28 mouse cellular contexts compared by ENCODE assay signal in the genomic region with DNA sequence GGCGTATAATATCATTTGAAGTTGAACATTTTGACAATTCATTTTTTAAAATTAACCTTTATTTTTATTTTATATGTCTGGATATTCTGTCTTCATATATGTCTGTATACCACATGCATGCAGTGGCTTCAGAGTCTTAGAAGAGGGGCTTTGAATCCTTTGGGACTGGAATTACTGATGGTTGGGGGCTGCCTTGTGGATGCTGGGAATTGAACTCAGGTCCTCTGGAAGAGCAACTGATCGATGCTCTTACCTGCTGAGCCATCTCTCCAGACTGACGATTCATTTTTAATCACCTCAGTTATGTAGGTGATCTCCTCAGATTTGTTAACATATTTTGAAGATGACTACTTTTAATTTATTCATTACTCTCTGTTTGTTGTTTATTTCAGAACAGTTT. TPM values are rescaled to one million over a fixed set of nuclear protein-coding genes. Genes with fewer than 3 reads are reported as not detected.
DNase-seq lines count a peak whose midpoint lies in the region; ATAC-seq and TF ChIP-seq lines count a peak whose summit lies in the region.
"Had no signal": no experiment of that assay in that cellular context is flagged by ENCODE, and none has a peak within 500 bp of the region (broad histone marks: within the 10 kb centered on the region; RNA-seq: fewer than 3 reads in every experiment).

No protein-coding gene starts in this region.

- H3K27ac ChIP-seq in liver, embryonic 12.5 days, result peak overlapping the region; percentile 25; the same call in 1 of the 2 replicates
- H3K27ac ChIP-seq in MEL (ENCODE audit: control insufficient read depth, low read depth, low read length), result peak overlapping the region; percentile 91
- H3K27ac ChIP-seq in brown adipose tissue, adult 24 weeks (replicated peaks; ENCODE audit: low read depth, low read length), result peak overlapping the region; percentile 62; the same call in 1 of the 2 replicates
- H3K27ac ChIP-seq in liver, embryonic 15.5 days (replicated peaks), result peak overlapping the region; percentile 35; the same call in 1 of the 2 replicates
- H3K27ac ChIP-seq: embryonic facial prominence, embryonic 13.5 days; heart, embryonic 15.5 days; hindbrain, embryonic 10.5 days; hindbrain, embryonic 13.5 days had no signal

- no peaks in the 10 kb centered on the region for H3K9me3 ChIP-seq in liver, embryonic 12.5 days (replicated peaks)
- H3K9me3 ChIP-seq in MEL (replicated peaks; ENCODE audit: insufficient read depth, low read length), result no peaks in the 10 kb centered on the region
- no peaks in the 10 kb centered on the region for H3K9me3 ChIP-seq in liver, embryonic 15.5 days (replicated peaks)
- H3K9me3 ChIP-seq: embryonic facial prominence, embryonic 13.5 days; heart, embryonic 12.5 days; heart, embryonic 15.5 days; hindbrain, embryonic 10.5 days; hindbrain, embryonic 13.5 days had no signal

- H3K9ac ChIP-seq in liver, embryonic 12.5 days, result peak overlapping the region; percentile 41; the same call in 1 of the 2 replicates
- H3K9ac ChIP-seq in MEL (ENCODE audit: control insufficient read depth, low read depth, low read length, poor library complexity, severe bottlenecking), result peak overlapping the region; percentile 29; the same call in 1 of the 2 replicates
- no peak overlapping the region for H3K9ac ChIP-seq in liver, embryonic 15.5 days
- H3K9ac ChIP-seq: embryonic facial prominence, embryonic 13.5 days; forebrain, postnatal 0 days; heart, embryonic 12.5 days; heart, embryonic 15.5 days; hindbrain, embryonic 13.5 days had no signal

- TF ChIP-seq RAD21 in MEL (IDR thresholded peaks at IDR 0.05; ENCODE audit: low read depth, low read length), result no peak

- peaks cover 4% of the 10 kb centered on the region; the same call in 1 of the 2 replicates for H3K36me3 ChIP-seq in liver, embryonic 12.5 days
- H3K36me3 ChIP-seq in MEL (ENCODE audit: control insufficient read depth in 1 of 2, insufficient read depth in 2 of 2, low read length in 2 of 2), result peaks cover 1 to 35% of the 10 kb centered on the region in 2 experiments; a peak in 2 of 4 replicates
- H3K36me3 ChIP-seq in liver, embryonic 15.5 days (replicated peaks), result peaks cover 24% of the 10 kb centered on the region
- H3K36me3 ChIP-seq: embryonic facial prominence, embryonic 13.5 days; heart, embryonic 12.5 days; heart, embryonic 15.5 days; hindbrain, embryonic 10.5 days; hindbrain, embryonic 13.5 days had no signal

- no peak for DNase-seq in liver
- no peak for DNase-seq in MEL (ENCODE audit: low read depth, low spot score)
- no peak for DNase-seq in urinary bladder, adult 18-20 months (ENCODE audit: low spot score in 2 of 2)
- no peak for DNase-seq in ovary, postnatal 10 days (ENCODE audit: low spot score)
- no peak for DNase-seq in layer of hippocampus, postnatal 10 days (ENCODE audit: low spot score in 2 of 2)
- DNase-seq: adrenal gland, adult 8-10 months; adrenal gland, postnatal 25 days; cerebellum, adult 2 months; cerebellum, adult 9-11 months; cerebellum, postnatal 25 days; forebrain, postnatal 0 days; gastrocnemius, adult 2 months; gastrocnemius, postnatal 14 days; heart, adult 11 months; heart, postnatal 10 days; heart, postnatal 36 days had no signal

- no peak for TF ChIP-seq POLR2A in MEL (IDR thresholded peaks at IDR 0.05; ENCODE audit: control insufficient read depth in 1 of 2, insufficient read depth in 1 of 2, low read depth in 1 of 2, low read length in 2 of 2, poor library complexity in 1 of 2)

- H3K4me1 ChIP-seq in liver, embryonic 12.5 days, result peaks cover 81% of the 10 kb centered on the region
- peaks cover 27 to 34% of the 10 kb centered on the region in 2 experiments for H3K4me1 ChIP-seq in MEL (ENCODE audit: control insufficient read depth in 1 of 2, insufficient read depth in 2 of 2, low read length in 2 of 2)
- H3K4me1 ChIP-seq in brown adipose tissue, adult 24 weeks (ENCODE audit: control insufficient read depth, insufficient read depth, insufficient read length, low read length), result no peaks in the 10 kb centered on the region
- H3K4me1 ChIP-seq in liver, embryonic 15.5 days (replicated peaks), result peaks cover 75% of the 10 kb centered on the region

- ATAC-seq in liver, embryonic 12.5 days, result no peak
- ATAC-seq in liver, embryonic 15.5 days (ENCODE audit: insufficient read depth), result no peak
- ATAC-seq: activated CD4-positive, CD25-positive, alpha-beta regulatory T cell, adult 4 months; CD4-positive, CD25-positive, alpha-beta regulatory T cell, adult 4 months; forebrain, embryonic 14.5 days; forebrain, postnatal 0 days; hindbrain, embryonic 16.5 days had no signal

- no peak for TF ChIP-seq EP300 in MEL (IDR thresholded peaks at IDR 0.05; ENCODE audit: low read depth in 1 of 2, low read length in 2 of 2)

- 0 out of 2 replicates have a peak overlapping the region, but pooled peaks have one; percentile 14 for H3K4me2 ChIP-seq in liver, embryonic 12.5 days
- H3K4me2 ChIP-seq in liver, embryonic 15.5 days, result peak overlapping the region; percentile 27; the same call in 1 of the 2 replicates
- H3K4me2 ChIP-seq: embryonic facial prominence, embryonic 13.5 days; heart, embryonic 12.5 days; heart, embryonic 15.5 days; hindbrain, embryonic 13.5 days had no signal

- no peak for TF ChIP-seq CTCF in MEL (IDR thresholded peaks at IDR 0.05 in 2 of 3, conservative IDR thresholded peaks at IDR 0.05 in 1 of 3; ENCODE audit: control insufficient read depth in 1 of 3, insufficient read depth in 1 of 3, low read depth in 2 of 3, low read length in 3 of 3, poor library complexity in 1 of 3, severe bottlenecking in 1 of 3)

- H3K79me2 ChIP-seq in MEL (ENCODE audit: control insufficient read depth, insufficient read depth, low read length, poor library complexity), result peaks cover 46% of the 10 kb centered on the region

- H3K27me3 ChIP-seq in liver, embryonic 12.5 days (replicated peaks), result no peaks in the 10 kb centered on the region
- no peaks in the 10 kb centered on the region for H3K27me3 ChIP-seq in MEL (ENCODE audit: control insufficient read depth in 1 of 2, insufficient read depth in 2 of 2, low read length in 2 of 2)
- no peaks in the 10 kb centered on the region for H3K27me3 ChIP-seq in liver, embryonic 15.5 days
- H3K27me3 ChIP-seq: embryonic facial prominence, embryonic 13.5 days; heart, embryonic 12.5 days; heart, embryonic 15.5 days had no signal

- no peak overlapping the region for H3K4me3 ChIP-seq in liver, embryonic 12.5 days
- H3K4me3 ChIP-seq in MEL (ENCODE audit: control insufficient read depth in 1 of 2, insufficient read depth in 1 of 2, low read depth in 2 of 2, low read length in 2 of 2), result peak overlapping the region in 1 of 2 experiments; percentile 37; a peak in 2 of 4 replicates
- peak overlapping the region; percentile 56 for H3K4me3 ChIP-seq in brown adipose tissue, adult 24 weeks (ENCODE audit: insufficient read depth, low read depth, low read length)
- 0 out of 2 replicates have a peak overlapping the region, but pooled peaks have one; percentile 8 for H3K4me3 ChIP-seq in liver, embryonic 15.5 days (replicated peaks)
- H3K4me3 ChIP-seq: embryonic facial prominence, embryonic 13.5 days; heart, embryonic 12.5 days; heart, embryonic 15.5 days; hindbrain, embryonic 10.5 days; hindbrain, embryonic 13.5 days had no signal

- 80% methylated on average over 3 of the region's 3 CpGs for WGBS in liver, embryonic 12.5 days (ENCODE audit: insufficient replicate concordance)
- 69% methylated on average over 3 of the region's 3 CpGs for WGBS in liver, embryonic 15.5 days (ENCODE audit: insufficient replicate concordance)

TF ChIP-seq in MEL, 35 proteins besides CTCF, POLR2A, EP300 and RAD21:
- no peak for TF ChIP-seq JUND (IDR thresholded peaks at IDR 0.05; ENCODE audit: low read depth, low read length)
- no peak for TF ChIP-seq POLR2AphosphoS2 (IDR thresholded peaks at IDR 0.05; ENCODE audit: low read length)
- no peak for TF ChIP-seq USF2 (IDR thresholded peaks at IDR 0.05; ENCODE audit: borderline replicate concordance in 1 of 2, insufficient read depth in 1 of 2, low read depth in 1 of 2, low read length in 2 of 2)
- TF ChIP-seq NRF1 (IDR thresholded peaks at IDR 0.05; ENCODE audit: insufficient read depth, low read depth, low read length, poor library complexity, severe bottlenecking), result no peak
- no peak for TF ChIP-seq ZNF384 (IDR thresholded peaks at IDR 0.05; ENCODE audit: low read depth, low read length)
- TF ChIP-seq RCOR1 (IDR thresholded peaks at IDR 0.05; ENCODE audit: low read depth, low read length), result no peak
- TF ChIP-seq KAT2A (conservative IDR thresholded peaks at IDR 0.05; ENCODE audit: low read depth, low read length), result no peak
- no peak for TF ChIP-seq SMC3 (IDR thresholded peaks at IDR 0.05; ENCODE audit: low read depth, low read length)
- no peak for TF ChIP-seq ZMIZ1 (IDR thresholded peaks at IDR 0.05; ENCODE audit: low read depth, low read length)

RNA-seq across cellular contexts. Expression of gene Acsl1, which starts 3.3 kb away (rescaled TPM):
- 42.5 and 44.1 TPM in 2 replicates for polyA plus RNA-seq in liver, embryonic 12.5 days (2016; fragmentation: Nextera tagmentation; extraction: Ambion mirVana)
- total RNA-seq in MEL (2012; rRNA removed), result 25.1 and 26.2 TPM in 2 replicates
- 10 to 100 TPM in 1 of 2 experiments, not detected in 1; 33.9 TPM for polyA plus RNA-seq in MEL (2012; ENCODE audit: insufficient read depth in 1 of 2, insufficient read length in 2 of 2, low read depth in 1 of 2, low replicate concordance in 2 of 2, missing spikeins in 1 of 2)
- polyA plus RNA-seq in brown adipose tissue, adult 24 weeks (2012; ENCODE audit: insufficient read depth, insufficient read length, missing spikeins), result 734 and 1,073 TPM in 2 replicates
- polyA plus RNA-seq in liver, embryonic 15.5 days (2015; fragmentation: Nextera tagmentation; extraction: Ambion mirVana), result 106 and 125 TPM in 2 replicates
- total RNA-seq in layer of hippocampus, postnatal 10 days (2021), result 10 to 100 TPM; 41.5 to 42.6 TPM

Comparison
In these comparisons a context has a peak if more than half of its experiments do, and no peak if none do; other contexts are left out.
1. H3K27ac ChIP-seq: peak in every context shown above with its lines; median percentile 91 in MEL; 62 in brown adipose tissue, adult 24 weeks; 35 in liver, embryonic 15.5 days; 25 in liver, embryonic 12.5 days.